Mouse (Mus musculus) C2C12 (cell line): ENCODE data around the gene Cops3.

Source experiments
- CEBPB ChIP-seq: IDR thresholded peaks from one replicate; pipeline ENCODE4 v1.6.1; 2011; ENCODE audit warnings: low read depth, mild to moderate bottlenecking, control low read depth, moderate library complexity
- CTCF ChIP-seq: IDR thresholded peaks from one replicate; pipeline ENCODE4 v1.5.1; 2011; ENCODE audit not compliant: control insufficient read depth, insufficient read depth, insufficient read length
- MAX ChIP-seq: IDR thresholded peaks from one replicate; pipeline ENCODE4 v1.6.1; 2011; ENCODE audit warnings: mild to moderate bottlenecking, control low read depth
- USF1 ChIP-seq: IDR thresholded peaks from one replicate; pipeline ENCODE4 v1.6.1; 2011; ENCODE audit warnings: low read depth, mild to moderate bottlenecking, control low read depth, moderate library complexity

DNA sequence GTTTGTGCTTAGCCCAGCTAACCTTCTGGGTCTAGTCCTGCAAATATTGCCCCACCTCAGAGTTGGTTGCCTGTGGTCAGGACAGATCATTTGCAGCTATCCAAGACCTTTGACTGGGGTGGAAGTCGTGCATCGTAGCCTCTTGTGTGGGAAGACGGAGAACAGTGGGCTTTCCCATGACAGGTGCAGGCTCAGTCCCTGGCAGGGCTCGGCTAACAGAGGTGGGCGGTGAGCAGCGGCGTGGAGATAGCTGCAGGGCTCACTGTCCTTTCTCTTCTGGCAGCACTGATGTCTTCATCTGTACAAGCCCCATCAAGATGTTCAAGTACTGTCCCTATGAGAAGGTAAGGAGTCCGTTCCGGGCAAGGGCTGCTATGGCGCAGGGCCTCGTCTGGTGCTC is 20.8 kb upstream of the Cops3 start:
- TF ChIP-seq CEBPB: no peak
- TF ChIP-seq CTCF: no peak
- no peak for TF ChIP-seq MAX
- no peak for TF ChIP-seq USF1
